Comparison of ENCODE assay signal across 14 mouse cellular contexts in genomic region chr11:67604481-67604880, GRCm38 (mm10).
A peak's percentile ranks its signal among the peaks of the same experiment; 100 is the strongest.
DNase-seq lines count a peak whose midpoint lies in the region.
"Had no signal": no experiment of that assay in that cellular context is flagged by ENCODE, and none has a peak within 500 bp of the region (broad histone marks: within the 10 kb centered on the region; RNA-seq: fewer than 3 reads in every experiment).

No protein-coding gene starts in this region.

- no peaks in the 10 kb centered on the region for H3K36me3 ChIP-seq in megakaryocyte, embryonic 14.5 days (replicated peaks; ENCODE audit: low read length)
- H3K36me3 ChIP-seq: forebrain, embryonic 10.5 days; heart, embryonic 13.5 days; lung, embryonic 15.5 days had no signal

- H3K9me3 ChIP-seq in megakaryocyte, embryonic 14.5 days = peaks cover under 1% of the 10 kb centered on the region; the same call in 1 of the 2 replicates
- H3K9me3 ChIP-seq: forebrain, embryonic 10.5 days; heart, embryonic 13.5 days; lung, embryonic 15.5 days had no signal

- H3K4me1 ChIP-seq in megakaryocyte, embryonic 14.5 days = peaks cover 52% of the 10 kb centered on the region
- H3K4me1 ChIP-seq: lung, embryonic 15.5 days had no signal

- DNase-seq in layer of hippocampus, adult 11-12 months (ENCODE audit: low spot score) = peak; percentile 49
- DNase-seq in layer of hippocampus, postnatal 25 days (ENCODE audit: extremely low spot score in 1 of 2, low spot score in 1 of 2) = no peak
- DNase-seq in right cerebral cortex, adult 2 months (ENCODE audit: low spot score in 2 of 2) = peak; percentile 59 to 62
- no peak for DNase-seq in right cerebral cortex, postnatal 14 days
- no peak for DNase-seq in ovary, adult 18-20 months (ENCODE audit: low spot score)
- no peak for DNase-seq in cerebellum, postnatal 10 days
- DNase-seq in MN1 (ENCODE audit: low spot score) = no peak
- DNase-seq: cerebellum, adult 9-11 months; gastrocnemius, postnatal 10 days; kidney, adult 18-20 months had no signal

- peak overlapping the region; percentile 20 for H3K4me3 ChIP-seq in megakaryocyte, embryonic 14.5 days (replicated peaks)
- H3K4me3 ChIP-seq: forebrain, embryonic 10.5 days; heart, embryonic 13.5 days; lung, embryonic 15.5 days had no signal

- peaks cover 25% of the 10 kb centered on the region for H3K27me3 ChIP-seq in megakaryocyte, embryonic 14.5 days (replicated peaks)
- H3K27me3 ChIP-seq: heart, embryonic 13.5 days; lung, embryonic 15.5 days had no signal

Comparison
In these comparisons a context has a peak if more than half of its experiments do, and no peak if none do; other contexts are left out.
1. DNase-seq: peak in layer of hippocampus, adult 11-12 months (single experiment) and right cerebral cortex, adult 2 months (2 of 2); none in layer of hippocampus, postnatal 25 days (0 of 2), right cerebral cortex, postnatal 14 days (single experiment), ovary, adult 18-20 months (single experiment), cerebellum, postnatal 10 days (0 of 2) and MN1 (single experiment).